Mouse (Mus musculus) neutrophil, adult 5-6 weeks (primary cell): Measurements from ENCODE around the gene Ccm2. TPM values are rescaled to one million over a fixed set of nuclear protein-coding genes. Genes with fewer than 3 reads are reported as not detected.
A peak's percentile ranks its signal among the peaks of the same experiment; 100 is the strongest.

Experiments
- ATAC-seq: fragments of 151-379, 151-347 bp; 2 replicates; pipeline ENCODE4 v1.8.0; 2017; ENCODE audit warnings: mild to moderate bottlenecking, moderate TSS enrichment; ENCODE audit not compliant: insufficient number of reproducible peaks, poor library complexity, low FRiP score, severe bottlenecking; ENCODE audit errors: extremely low read depth
- total RNA-seq: library from RNA; stranded (forward); fragments of 200-1000 nt; gene quantifications from 2 replicates; pipeline ENCODE4 v1.2.3, GENCODE M21; 2017

Ccm2 gene
- total RNA-seq, 1 experiment from 2014 or later, result 297 TPM

DNA sequence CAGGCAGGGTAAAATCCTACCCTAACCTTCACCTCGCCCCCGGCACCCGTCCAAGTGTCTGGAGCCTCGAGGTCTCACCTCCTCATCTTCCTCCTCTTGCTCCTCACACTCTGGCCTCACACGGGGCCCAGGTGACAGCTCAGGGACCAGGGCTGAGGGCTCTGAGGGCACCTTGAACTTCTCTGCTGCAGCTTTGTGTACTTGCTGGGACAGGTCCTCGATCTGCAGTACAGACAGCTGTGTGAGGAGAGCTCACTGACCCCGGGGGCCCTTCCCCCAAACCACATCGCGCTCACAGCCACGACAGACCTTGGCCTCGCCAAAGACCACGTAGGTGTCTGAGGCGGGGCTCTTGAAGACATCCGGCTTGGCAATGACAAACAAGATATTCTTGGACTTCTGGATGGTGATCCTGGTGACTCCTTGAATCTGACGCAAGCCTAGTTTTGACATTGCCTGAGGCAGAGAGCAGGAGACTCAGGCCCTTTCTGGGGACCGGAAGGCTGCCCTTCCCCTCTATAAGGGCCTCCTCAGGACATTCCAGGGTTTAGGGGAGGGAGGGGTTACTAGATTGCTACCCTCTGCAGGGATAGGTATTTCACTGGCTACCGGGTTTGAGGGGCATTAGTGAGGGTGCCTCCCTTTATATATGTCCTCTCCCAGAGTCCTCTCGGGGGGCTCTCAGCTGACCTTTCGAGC lies 51.7 kb downstream of the Ccm2 start:
- ATAC-seq, result no peak

GRCm38 (mm10) chr11:6599011-6599681 lies 52.5 kb downstream of the Ccm2 start:
- no peak for ATAC-seq

- no peak for ATAC-seq
These were observed 53.1 kb downstream of the Ccm2 start for GRCm38 (mm10) chr11:6599831-6600230.

GRCm38 (mm10) chr11:6600284-6600944 lies 53.7 kb downstream of the Ccm2 start:
- no peak for ATAC-seq

- ATAC-seq, result no peak
These were observed 55.2 kb downstream of the Ccm2 start for GRCm38 (mm10) chr11:6601649-6602480.

DNA sequence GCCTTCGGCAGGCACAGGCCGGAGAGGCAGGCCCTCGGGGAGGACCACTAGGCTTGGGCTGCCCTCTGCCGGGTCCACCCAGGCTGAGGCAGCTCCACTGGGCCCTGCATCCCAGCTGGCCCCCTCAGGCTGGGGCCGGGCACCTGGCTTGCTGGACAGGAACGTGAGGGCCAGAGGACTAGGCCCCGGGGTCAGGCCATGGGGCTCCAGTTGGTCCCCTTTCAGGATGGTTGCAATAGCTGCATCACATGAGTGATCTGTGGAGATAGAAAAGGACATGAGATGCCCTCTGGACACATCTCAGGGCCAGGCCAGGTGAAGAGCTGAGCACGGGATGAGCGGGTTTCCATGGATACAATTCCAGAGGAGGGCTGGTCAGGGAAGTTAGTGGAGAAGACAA lies 56.0 kb downstream of the Ccm2 start:
- no peak for ATAC-seq

DNA sequence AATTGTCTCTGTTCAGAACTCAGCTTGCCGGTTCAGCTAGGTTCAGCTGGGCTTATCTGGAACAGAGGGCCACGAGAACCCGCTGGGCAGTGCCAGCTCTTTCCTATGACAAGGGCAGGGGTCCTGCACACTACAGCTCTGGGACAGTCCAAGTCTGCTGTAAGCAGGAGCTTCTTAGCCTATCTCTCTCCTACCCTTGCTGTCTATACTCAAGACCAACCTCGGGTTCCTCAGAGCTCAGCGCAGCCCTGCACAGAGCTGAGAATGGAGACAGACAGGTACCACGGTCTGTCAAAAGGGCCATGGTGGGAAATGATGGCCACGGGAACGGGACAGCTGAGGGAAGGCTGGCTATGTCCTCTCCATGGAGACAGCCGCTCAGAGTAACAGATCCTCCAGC lies 56.5 kb downstream of the Ccm2 start:
- no peak for ATAC-seq

DNA sequence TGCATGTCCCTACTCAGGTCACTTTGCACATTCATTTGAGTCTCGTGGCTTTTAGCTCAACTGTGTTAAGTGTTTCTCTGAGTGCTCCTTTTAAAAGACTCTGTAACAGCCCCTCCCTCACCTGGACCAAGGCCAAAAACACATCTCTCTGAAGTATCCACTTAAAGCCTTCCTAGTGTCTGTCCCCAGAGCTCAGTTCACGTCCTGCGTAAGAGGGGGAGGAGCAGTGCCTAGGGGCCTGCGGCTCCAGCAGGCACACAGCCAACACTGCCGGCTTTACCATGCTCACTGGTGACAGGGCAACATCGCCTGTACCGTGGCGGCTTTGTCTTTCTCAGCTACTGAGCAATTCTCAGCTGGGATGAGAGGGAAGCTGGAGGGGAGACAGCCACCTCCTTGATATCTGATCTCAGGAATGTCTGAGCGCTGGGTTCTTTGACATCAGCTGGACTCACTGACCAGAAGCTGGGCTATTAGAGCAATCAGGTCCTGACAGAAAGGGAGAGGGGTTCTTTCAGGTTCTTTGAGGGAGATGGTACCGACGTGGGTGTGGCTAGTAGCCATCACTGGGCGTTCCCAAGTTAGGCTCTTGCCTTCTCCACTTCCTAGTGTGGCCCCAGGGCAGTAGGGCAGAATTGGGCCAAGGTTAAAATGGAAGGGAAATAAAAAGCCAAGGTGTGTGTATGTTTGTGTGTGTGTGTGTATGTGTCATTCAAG lies 57.4 kb downstream of the Ccm2 start:
- ATAC-seq, result peak; percentile 16; the same call in 1 of the 2 replicates

GRCm38 (mm10) chr11:6604604-6604936 lies 57.9 kb downstream of the Ccm2 start:
- no peak for ATAC-seq

DNA sequence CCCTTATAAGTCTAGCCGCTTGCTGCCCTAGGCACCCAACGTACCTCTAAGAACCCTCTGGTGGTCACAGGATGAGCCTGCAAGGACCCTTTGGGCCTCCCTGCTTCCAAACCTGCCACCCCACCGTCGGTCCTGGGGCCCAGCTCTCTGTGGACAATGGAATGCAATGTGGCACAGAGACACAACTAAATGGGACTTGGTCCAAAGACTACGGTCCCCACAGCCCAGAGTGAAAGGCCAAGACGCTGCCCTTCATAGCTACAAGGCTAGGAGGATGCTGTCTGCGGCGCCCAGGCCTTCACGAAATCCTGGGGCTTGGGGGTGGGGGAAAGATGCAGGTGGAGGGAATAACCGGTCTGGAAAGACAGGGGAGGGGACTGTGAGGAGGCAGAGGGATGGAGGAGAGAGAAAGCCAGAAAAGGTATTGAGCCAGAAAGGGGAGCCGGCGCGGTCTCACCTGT lies 58.4 kb downstream of the Ccm2 start:
- ATAC-seq, result peak; percentile 11; the same call in 1 of the 2 replicates

DNA sequence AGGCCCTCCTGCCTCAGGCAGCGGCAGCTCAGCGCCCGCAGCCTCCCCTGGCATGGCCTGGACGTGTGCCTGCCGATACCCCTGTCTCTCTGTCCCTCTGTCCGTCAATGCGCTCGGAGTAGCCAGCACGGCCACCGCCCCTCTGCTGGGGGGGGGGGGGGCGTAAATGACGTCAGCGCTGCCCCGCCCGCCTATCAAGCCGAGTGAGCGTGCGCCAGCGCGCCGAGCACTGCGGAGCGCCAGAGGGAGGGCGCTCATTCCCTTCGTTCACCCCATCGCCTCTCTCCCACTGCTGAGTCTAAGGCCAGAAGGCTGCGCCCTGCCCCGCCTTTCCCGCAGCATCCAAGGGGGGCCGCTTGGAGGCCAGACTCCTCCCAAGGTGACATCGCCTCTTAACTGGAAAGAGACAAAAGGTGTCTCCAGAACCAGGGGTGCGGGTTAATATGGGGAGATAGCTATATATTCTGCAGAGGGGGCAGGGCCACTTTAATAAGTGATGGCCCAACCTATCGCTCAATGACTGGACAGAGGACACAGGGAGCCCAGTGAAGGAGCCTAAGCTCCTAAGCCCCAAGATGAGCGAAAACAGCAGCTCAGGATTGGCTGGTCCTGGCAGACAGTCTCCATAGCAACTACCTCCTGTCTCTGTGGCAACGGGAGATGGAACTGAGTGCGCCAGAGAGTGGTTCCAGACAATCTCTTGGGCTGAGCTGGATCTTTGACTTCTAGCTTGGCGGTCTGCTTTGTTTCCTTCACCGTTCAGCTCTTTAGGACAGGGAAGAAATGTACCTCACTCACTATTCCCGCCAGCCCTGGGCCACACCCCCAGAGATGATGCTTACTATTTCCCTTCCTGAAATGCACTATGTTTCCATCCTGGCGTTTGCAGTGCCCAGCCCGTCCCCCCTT lies 59.1 kb downstream of the Ccm2 start, which contains the start of gene Nacad:
Gene Nacad (minus strand): TSS at position 563 of the 909 bp plus-strand sequence.
- ATAC-seq, result no peak

- peak; percentile 70 for ATAC-seq
These were observed 68.8 kb downstream of the Ccm2 start for GRCm38 (mm10) chr11:6615250-6616205.

DNA sequence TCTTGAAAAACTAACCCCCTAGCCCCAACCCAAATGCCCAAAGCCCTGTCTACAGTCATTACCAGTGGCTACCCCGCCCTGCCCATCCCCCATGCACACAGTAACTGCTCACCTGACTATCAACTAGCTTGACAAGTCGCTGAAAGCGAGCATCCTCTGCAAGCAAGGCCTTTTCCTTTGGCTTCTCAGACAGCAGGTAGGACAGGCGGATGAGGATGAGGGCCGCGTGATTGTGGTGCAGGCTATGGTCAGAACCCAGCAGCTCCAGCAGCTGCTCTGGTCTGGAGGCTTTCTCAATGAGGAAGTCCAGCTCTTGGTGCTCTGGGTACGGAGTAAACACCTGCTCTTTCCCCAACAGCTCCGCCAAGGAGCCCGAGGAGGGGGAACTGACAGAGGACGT lies 77.0 kb downstream of the Ccm2 start:
- no peak for ATAC-seq

- ATAC-seq, result no peak
These were observed 78.1 kb downstream of the Ccm2 start for GRCm38 (mm10) chr11:6624619-6625382.

DNA sequence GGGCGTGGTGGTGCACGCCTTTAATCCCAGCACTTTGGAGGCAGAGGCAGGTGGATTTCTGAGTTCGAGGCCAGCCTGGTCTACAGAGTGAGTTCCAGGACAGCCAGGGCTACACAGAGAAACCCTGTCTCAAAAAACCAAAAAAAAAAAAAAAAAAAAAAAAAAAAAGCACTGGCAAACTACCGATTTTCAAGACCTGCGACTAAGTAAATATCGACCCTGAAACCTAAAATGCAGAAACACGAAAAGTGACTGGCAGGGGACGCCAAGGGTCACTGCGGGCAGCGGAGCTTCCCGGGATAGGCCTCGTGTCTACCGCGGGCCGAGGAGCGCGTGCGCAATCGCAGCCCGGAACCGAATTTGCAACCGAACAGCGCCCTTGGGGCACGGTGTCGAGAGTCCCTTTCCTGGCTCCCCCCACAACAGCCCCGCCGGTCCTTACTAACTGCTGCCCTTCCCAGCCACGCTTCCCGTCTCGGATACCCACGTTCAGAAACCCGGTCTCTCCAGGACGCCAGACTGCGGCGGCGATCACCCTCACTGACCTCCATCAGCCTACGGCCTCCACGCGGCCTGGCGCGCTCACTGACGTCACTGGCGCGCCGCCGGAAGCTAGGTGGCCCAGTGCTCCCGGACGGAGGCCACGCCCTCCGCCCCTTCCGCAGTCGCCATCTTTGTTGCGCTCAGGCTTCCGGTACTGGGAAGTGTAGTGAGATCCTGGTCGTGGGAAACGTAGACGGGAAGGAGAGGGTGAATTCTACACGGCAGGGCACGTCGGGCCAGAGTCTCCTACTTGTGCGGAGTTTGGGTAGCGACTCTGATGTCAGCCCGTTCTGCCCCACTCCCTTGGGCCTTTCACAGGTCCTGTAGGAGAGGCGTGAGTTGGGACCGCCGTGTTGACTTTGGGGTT lies 79.0 kb downstream of the Ccm2 start, which contains the start of gene Tbrg4:
Gene Tbrg4 (minus strand): TSS at position 590 of the 910 bp plus-strand sequence.
- peak; percentile 81 for ATAC-seq
